Mouse (Mus musculus): ENCODE data around the gene Cmas. TPM values are rescaled to one million over a fixed set of nuclear protein-coding genes. Genes with fewer than 3 reads are reported as not detected.

The Cmas gene
- polyA plus RNA-seq (2016; fragmentation: Nextera tagmentation; extraction: Ambion mirVana), result 138 and 139 TPM in 2 replicates

GRCm38 (mm10) chr6:142756507-142757333 is at the start of gene Cmas:
TSS of gene Cmas (plus strand) at chr6:142756686.
- Histone ChIP-seq H3K36me3 (peaks cover 4% of the 10 kb centered on the region; the same call in 1 of the 2 replicates), H3K9ac (peak within 1 kb of the TSS; percentile 86), H3K27me3 (peaks cover 22% of the 10 kb centered on the region), H3K4me2 (replicated peaks) (peak within 1 kb of the TSS; percentile 62), H3K27ac (peak within 1 kb of the TSS; percentile 86), H3K4me1 (peaks cover 16% of the 10 kb centered on the region), H3K9me3 (replicated peaks) (no peaks in the 10 kb centered on the region), H3K4me3 (peak within 1 kb of the TSS; percentile 80)
- 1% methylated on average over 67 of the region's 68 CpGs for WGBS
- ATAC-seq (ENCODE audit: low FRiP score), result peak; percentile 97

- ATAC-seq (ENCODE audit: low FRiP score), result no peak
- H3K9me3 ChIP-seq (replicated peaks), result peaks cover 3% of the 10 kb centered on the region; the same call in 1 of the 2 replicates
- no peak overlapping the region for H3K9ac ChIP-seq
- no peaks in the 10 kb centered on the region for H3K36me3 ChIP-seq
- no peaks in the 10 kb centered on the region; the same call in 1 of the 2 replicates for H3K27me3 ChIP-seq
- WGBS, result 77% methylated on average over 3 of the region's 3 CpGs
- H3K4me2 ChIP-seq (replicated peaks), result no peak overlapping the region
- H3K4me3 ChIP-seq, result no peak overlapping the region
- no peak overlapping the region for H3K27ac ChIP-seq
- peaks cover 10% of the 10 kb centered on the region for H3K4me1 ChIP-seq
These were observed 49.8 kb upstream of the Cmas start for GRCm38 (mm10) chr6:142706688-142707087.

GRCm38 (mm10) chr6:142708369-142708768 is 48.1 kb upstream of the Cmas start:
- H3K4me1 ChIP-seq, result no peaks in the 10 kb centered on the region
- 82% methylated on average over 6 of the region's 6 CpGs for WGBS
- no peak overlapping the region for H3K4me3 ChIP-seq
- peaks cover 3% of the 10 kb centered on the region; the same call in 1 of the 2 replicates for H3K9me3 ChIP-seq (replicated peaks)
- no peak overlapping the region for H3K4me2 ChIP-seq (replicated peaks)
- H3K27me3 ChIP-seq, result no peaks in the 10 kb centered on the region
- H3K27ac ChIP-seq, result no peak overlapping the region
- no peak for ATAC-seq (ENCODE audit: low FRiP score)
- no peak overlapping the region for H3K9ac ChIP-seq
- no peaks in the 10 kb centered on the region for H3K36me3 ChIP-seq

DNA sequence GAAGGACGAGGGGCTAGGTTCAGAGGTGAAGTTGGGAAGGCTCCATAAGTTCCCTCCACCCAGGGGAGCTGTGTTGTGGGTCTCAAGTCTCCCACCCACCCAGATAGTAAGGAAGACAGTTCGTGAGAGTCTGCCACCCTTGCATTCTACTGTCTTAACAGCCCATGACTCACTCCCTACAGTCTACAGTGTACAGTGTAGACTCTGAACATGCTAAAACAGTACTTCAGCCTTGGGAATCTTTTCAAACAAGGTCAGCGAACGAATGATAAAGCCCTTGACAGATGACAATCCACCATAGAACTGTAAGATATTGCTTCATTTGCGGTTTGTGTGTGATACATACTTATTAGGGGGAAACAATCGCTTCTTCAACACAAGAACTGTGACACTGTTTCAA is 45.8 kb upstream of the Cmas start:
- Histone ChIP-seq H3K27ac (no peak overlapping the region), H3K4me2 (replicated peaks) (no peak overlapping the region), H3K9me3 (replicated peaks) (peaks cover 3% of the 10 kb centered on the region; the same call in 1 of the 2 replicates), H3K27me3 (no peaks in the 10 kb centered on the region), H3K9ac (no peak overlapping the region), H3K4me1 (no peaks in the 10 kb centered on the region), H3K4me3 (no peak overlapping the region), H3K36me3 (no peaks in the 10 kb centered on the region)
- WGBS, result 85% methylated on average over 6 of the region's 6 CpGs
- ATAC-seq (ENCODE audit: low FRiP score), result no peak

DNA sequence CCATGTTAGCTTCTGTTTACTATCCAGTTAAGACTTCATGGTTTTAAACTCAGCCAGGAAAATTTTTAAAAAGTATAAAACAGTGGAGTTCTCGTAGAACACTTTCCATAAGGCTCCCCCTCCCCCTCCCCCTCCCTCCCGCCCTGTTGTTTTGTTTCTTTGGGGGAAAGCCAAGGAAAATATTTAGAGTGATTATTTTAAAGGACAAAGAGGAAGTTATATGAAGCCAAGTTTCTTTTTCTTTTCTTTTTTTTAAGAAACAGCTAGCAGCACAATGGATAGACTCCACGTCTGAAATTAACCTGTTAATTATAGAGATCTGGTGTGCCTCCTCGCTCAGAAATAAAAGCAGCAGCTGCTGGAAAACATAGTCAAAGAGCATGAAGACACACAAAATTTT is 45.4 kb upstream of the Cmas start:
- Histone ChIP-seq H3K4me3 (no peak overlapping the region), H3K9me3 (replicated peaks) (peaks cover 3% of the 10 kb centered on the region; the same call in 1 of the 2 replicates), H3K4me2 (replicated peaks) (no peak overlapping the region), H3K27me3 (no peaks in the 10 kb centered on the region), H3K36me3 (no peaks in the 10 kb centered on the region), H3K27ac (no peak overlapping the region), H3K9ac (no peak overlapping the region), H3K4me1 (no peaks in the 10 kb centered on the region)
- no peak for ATAC-seq (ENCODE audit: low FRiP score)
- WGBS, result 64% methylated on average over 4 of the region's 4 CpGs

GRCm38 (mm10) chr6:142715026-142715425 is 41.5 kb upstream of the Cmas start:
- 90% methylated on average over 8 of the region's 8 CpGs for WGBS
- H3K9me3 ChIP-seq (replicated peaks), result no peaks in the 10 kb centered on the region
- no peaks in the 10 kb centered on the region for H3K27me3 ChIP-seq
- H3K27ac ChIP-seq, result no peak overlapping the region
- no peaks in the 10 kb centered on the region for H3K36me3 ChIP-seq
- no peak overlapping the region for H3K9ac ChIP-seq
- H3K4me1 ChIP-seq, result no peaks in the 10 kb centered on the region
- ATAC-seq (ENCODE audit: low FRiP score), result no peak
- no peak overlapping the region for H3K4me2 ChIP-seq (replicated peaks)
- H3K4me3 ChIP-seq, result no peak overlapping the region

DNA sequence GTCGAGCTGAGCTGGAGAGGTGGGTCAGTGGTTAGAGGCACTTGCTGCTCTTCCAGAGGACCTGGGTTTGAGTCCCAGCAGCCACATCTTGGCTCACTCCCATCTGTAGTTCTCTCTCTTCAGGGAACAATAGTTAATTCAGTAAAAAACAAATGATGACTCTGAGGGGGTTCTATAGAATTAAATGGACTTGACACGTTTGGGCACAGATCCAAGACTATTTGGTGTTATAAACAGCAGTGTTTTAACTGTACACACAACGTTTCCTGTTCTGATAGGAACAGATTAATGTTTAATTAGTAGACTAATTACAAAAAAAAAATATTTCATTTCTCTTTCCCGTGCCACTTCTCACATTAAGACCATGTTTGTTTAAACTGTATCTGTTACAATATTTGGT is 39.3 kb upstream of the Cmas start:
- no peak overlapping the region for H3K4me2 ChIP-seq (replicated peaks)
- H3K4me1 ChIP-seq, result no peaks in the 10 kb centered on the region
- no peak overlapping the region for H3K4me3 ChIP-seq
- no peak overlapping the region for H3K27ac ChIP-seq
- no peaks in the 10 kb centered on the region for H3K36me3 ChIP-seq
- 70% methylated on average over 4 of the region's 4 CpGs for WGBS
- H3K27me3 ChIP-seq, result no peaks in the 10 kb centered on the region
- ATAC-seq (ENCODE audit: low FRiP score), result no peak
- no peaks in the 10 kb centered on the region for H3K9me3 ChIP-seq (replicated peaks)
- H3K9ac ChIP-seq, result no peak overlapping the region

DNA sequence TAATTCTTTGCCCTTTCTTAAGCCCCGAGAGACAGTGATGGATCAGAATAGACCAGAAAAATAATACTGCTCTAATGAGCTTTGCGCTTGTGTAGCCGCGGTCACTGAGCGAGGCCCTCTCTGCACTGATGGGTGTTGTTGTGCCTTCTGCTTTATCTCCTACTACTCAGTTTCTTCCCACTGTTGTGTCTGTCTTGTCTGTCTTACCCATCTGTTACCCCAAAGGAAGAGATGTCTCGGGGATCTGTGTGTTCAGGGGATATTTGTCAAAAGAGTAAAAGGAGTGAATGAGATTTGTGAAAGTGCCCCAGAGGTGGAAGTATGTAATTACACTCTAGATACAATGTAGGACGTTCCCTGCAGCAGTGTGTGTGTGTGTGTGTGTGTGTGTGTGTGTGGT is 38.3 kb upstream of the Cmas start:
- 80% methylated on average over 7 of the region's 7 CpGs for WGBS
- Histone ChIP-seq H3K36me3 (no peaks in the 10 kb centered on the region), H3K4me2 (replicated peaks) (no peak overlapping the region), H3K27me3 (no peaks in the 10 kb centered on the region), H3K4me1 (no peaks in the 10 kb centered on the region), H3K4me3 (no peak overlapping the region), H3K27ac (no peak overlapping the region), H3K9me3 (replicated peaks) (no peaks in the 10 kb centered on the region), H3K9ac (no peak overlapping the region)
- ATAC-seq (ENCODE audit: low FRiP score), result no peak

- H3K9me3 ChIP-seq (replicated peaks), result no peaks in the 10 kb centered on the region
- H3K4me3 ChIP-seq, result no peak overlapping the region
- ATAC-seq (ENCODE audit: low FRiP score), result no peak
- no peak overlapping the region for H3K9ac ChIP-seq
- H3K36me3 ChIP-seq, result no peaks in the 10 kb centered on the region
- H3K4me1 ChIP-seq, result no peaks in the 10 kb centered on the region
- 79% methylated on average over 6 of the region's 6 CpGs for WGBS
- H3K27ac ChIP-seq, result no peak overlapping the region
- no peak overlapping the region for H3K4me2 ChIP-seq (replicated peaks)
- H3K27me3 ChIP-seq, result no peaks in the 10 kb centered on the region
These were observed 35.8 kb upstream of the Cmas start for GRCm38 (mm10) chr6:142720641-142721040.

DNA sequence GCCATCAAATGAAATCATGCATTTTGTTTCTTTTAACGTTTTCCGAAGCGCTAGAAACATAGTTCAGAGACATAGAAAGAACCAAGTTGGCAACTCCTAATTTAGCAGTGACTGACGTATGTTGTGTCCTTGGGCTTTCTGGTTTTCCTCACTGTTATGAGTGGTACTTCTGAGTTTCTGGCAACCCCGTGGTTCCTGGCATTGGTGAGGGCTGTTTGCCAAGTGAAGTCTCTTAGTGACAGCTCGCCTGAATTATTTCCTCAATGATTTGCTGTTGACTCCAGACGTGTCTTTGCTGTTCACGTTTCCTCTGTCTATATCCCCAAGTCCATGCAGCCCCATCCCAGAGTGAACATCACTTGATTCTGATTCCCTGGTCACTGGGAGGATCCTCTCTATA is 34.8 kb upstream of the Cmas start:
- no peak overlapping the region for H3K9ac ChIP-seq
- no peak for ATAC-seq (ENCODE audit: low FRiP score)
- 85% methylated on average over 8 of the region's 8 CpGs for whole genome bisulfite sequencing
- no peak overlapping the region for H3K27ac ChIP-seq
- no peaks in the 10 kb centered on the region for H3K36me3 ChIP-seq
- no peak overlapping the region for H3K4me3 ChIP-seq
- no peaks in the 10 kb centered on the region for H3K9me3 ChIP-seq (replicated peaks)
- H3K4me1 ChIP-seq, result no peaks in the 10 kb centered on the region
- H3K4me2 ChIP-seq (replicated peaks), result no peak overlapping the region
- H3K27me3 ChIP-seq, result no peaks in the 10 kb centered on the region

GRCm38 (mm10) chr6:142726032-142726431 is 30.5 kb upstream of the Cmas start:
- WGBS, result 87% methylated on average over 4 of the region's 4 CpGs
- Histone ChIP-seq H3K4me3 (no peak overlapping the region), H3K27me3 (no peaks in the 10 kb centered on the region), H3K9me3 (replicated peaks) (no peaks in the 10 kb centered on the region), H3K9ac (no peak overlapping the region), H3K4me2 (replicated peaks) (no peak overlapping the region), H3K27ac (no peak overlapping the region), H3K4me1 (no peaks in the 10 kb centered on the region), H3K36me3 (no peaks in the 10 kb centered on the region)
- ATAC-seq (ENCODE audit: low FRiP score), result no peak

DNA sequence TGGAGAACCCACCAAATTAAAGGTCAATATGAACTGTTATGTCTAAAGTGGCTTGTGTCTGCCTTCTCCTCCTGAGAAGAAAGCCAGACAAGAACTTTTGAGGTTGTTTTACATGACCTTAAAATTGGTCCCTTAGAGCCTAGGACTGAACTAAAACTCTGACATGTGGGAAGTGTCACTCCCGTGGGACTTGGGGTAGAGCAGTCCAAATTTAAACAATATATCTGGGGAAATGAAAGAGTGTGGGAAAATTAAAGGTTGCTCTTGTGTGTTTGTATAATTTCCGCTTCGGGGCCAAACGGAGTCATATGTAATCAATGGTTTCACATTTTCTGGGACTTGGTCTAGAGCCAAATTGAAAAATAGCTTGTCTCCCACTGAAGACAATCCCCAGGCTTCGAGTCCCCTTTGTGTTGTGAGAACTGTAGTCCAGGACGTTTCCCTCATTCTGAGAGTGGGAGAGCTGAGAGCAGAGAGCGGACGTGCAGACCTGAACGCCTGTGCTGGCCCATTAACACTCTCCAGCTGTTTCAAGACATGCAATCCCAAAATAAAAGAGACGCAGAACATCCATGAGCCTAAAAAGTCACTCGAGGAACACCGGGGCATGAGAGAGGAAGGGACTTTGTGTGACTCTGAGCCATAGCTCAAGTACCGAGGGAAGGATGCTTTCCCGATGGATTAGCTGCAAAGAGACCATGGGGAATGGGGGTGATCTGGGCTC is 23.8 kb upstream of the Cmas start:
- H3K36me3 ChIP-seq, result no peaks in the 10 kb centered on the region
- no peaks in the 10 kb centered on the region for H3K4me1 ChIP-seq
- no peak overlapping the region for H3K4me2 ChIP-seq (replicated peaks)
- H3K27me3 ChIP-seq, result no peaks in the 10 kb centered on the region
- no peak overlapping the region for H3K4me3 ChIP-seq
- 77% methylated on average over 14 of the region's 14 CpGs for WGBS
- no peak for ATAC-seq (ENCODE audit: low FRiP score)
- H3K27ac ChIP-seq, result no peak overlapping the region
- no peak overlapping the region for H3K9ac ChIP-seq
- H3K9me3 ChIP-seq (replicated peaks), result no peaks in the 10 kb centered on the region

All from hindbrain, embryonic 12.5 days (tissue).